Mouse (Mus musculus): ENCODE measurements around the gene Ppp2r5a.

The Ppp2r5a gene

GRCm38 (mm10) chr1:191380843-191381242 lies 22.2 kb downstream of the Ppp2r5a start:
- DNase-seq (ENCODE audit: low spot score in 2 of 2): no peak

GRCm38 (mm10) chr1:191378080-191378479 lies 25.0 kb downstream of the Ppp2r5a start:
- DNase-seq (ENCODE audit: low spot score in 2 of 2): no peak

- DNase-seq (ENCODE audit: low spot score in 2 of 2): no peak
These were observed 27.5 kb downstream of the Ppp2r5a start for GRCm38 (mm10) chr1:191375644-191375998.

- DNase-seq (ENCODE audit: low spot score in 2 of 2): no peak
These were observed 28.0 kb downstream of the Ppp2r5a start for GRCm38 (mm10) chr1:191374993-191375643.

GRCm38 (mm10) chr1:191369140-191369539 lies 33.9 kb downstream of the Ppp2r5a start:
- no peak for DNase-seq (ENCODE audit: low spot score in 2 of 2)

- DNase-seq (ENCODE audit: low spot score in 2 of 2): no peak
These were observed 34.9 kb downstream of the Ppp2r5a start for GRCm38 (mm10) chr1:191368193-191368592.

- DNase-seq (ENCODE audit: low spot score in 2 of 2): no peak
These were observed 38.6 kb downstream of the Ppp2r5a start for GRCm38 (mm10) chr1:191364477-191364876.

GRCm38 (mm10) chr1:191362412-191362811 lies 40.7 kb downstream of the Ppp2r5a start:
- DNase-seq (ENCODE audit: low spot score in 2 of 2): no peak

- DNase-seq (ENCODE audit: low spot score in 2 of 2): no peak
These were observed 43.6 kb downstream of the Ppp2r5a start for GRCm38 (mm10) chr1:191359478-191359877.

GRCm38 (mm10) chr1:191356936-191357335 lies 46.1 kb downstream of the Ppp2r5a start:
- no peak for DNase-seq (ENCODE audit: low spot score in 2 of 2)

- no peak for DNase-seq (ENCODE audit: low spot score in 2 of 2)
These were observed 49.2 kb downstream of the Ppp2r5a start for GRCm38 (mm10) chr1:191353836-191354235.

GRCm38 (mm10) chr1:191352786-191353488 lies 50.1 kb downstream of the Ppp2r5a start:
- DNase-seq (ENCODE audit: low spot score in 2 of 2): peak; percentile 28 to 61

- DNase-seq (ENCODE audit: low spot score in 2 of 2): no peak
These were observed 52.7 kb downstream of the Ppp2r5a start for GRCm38 (mm10) chr1:191350355-191350754.

GRCm38 (mm10) chr1:191349486-191350037 lies 53.5 kb downstream of the Ppp2r5a start:
- DNase-seq (ENCODE audit: low spot score in 2 of 2): no peak

GRCm38 (mm10) chr1:191348996-191349395 lies 54.1 kb downstream of the Ppp2r5a start:
- DNase-seq (ENCODE audit: low spot score in 2 of 2): no peak

GRCm38 (mm10) chr1:191348592-191348991 lies 54.5 kb downstream of the Ppp2r5a start:
- no peak for DNase-seq (ENCODE audit: low spot score in 2 of 2)

- DNase-seq (ENCODE audit: low spot score in 2 of 2): no peak
These were observed 55.5 kb downstream of the Ppp2r5a start for GRCm38 (mm10) chr1:191347602-191348001.

GRCm38 (mm10) chr1:191340530-191340929 lies 62.5 kb downstream of the Ppp2r5a start:
- DNase-seq (ENCODE audit: low spot score in 2 of 2): no peak

GRCm38 (mm10) chr1:191339876-191340275 lies 63.2 kb downstream of the Ppp2r5a start:
- DNase-seq (ENCODE audit: low spot score in 2 of 2): no peak

GRCm38 (mm10) chr1:191334500-191334899 lies 68.6 kb downstream of the Ppp2r5a start:
- DNase-seq (ENCODE audit: low spot score in 2 of 2): no peak

GRCm38 (mm10) chr1:191330356-191330755 lies 72.7 kb downstream of the Ppp2r5a start:
- DNase-seq (ENCODE audit: low spot score in 2 of 2): no peak

- no peak for DNase-seq (ENCODE audit: low spot score in 2 of 2)
These were observed 75.0 kb downstream of the Ppp2r5a start for GRCm38 (mm10) chr1:191328019-191328441.

- no peak for DNase-seq (ENCODE audit: low spot score in 2 of 2)
These were observed 75.8 kb downstream of the Ppp2r5a start for GRCm38 (mm10) chr1:191327258-191327657.
